Mouse (Mus musculus) MEL (cell line): ENCODE measurements at regions not wholly inside any gene's neighbourhood (a gene's known extent, or its start where the extent isn't known, plus 50 kb on each side); places are given as distances from the start of the nearest gene placed in this dataset.

Experiments
- DNase-seq: peaks from one replicate; pipeline ENCODE4 v3.0.0; 2011; ENCODE audit warnings: low read depth, low spot score
- H3K27ac ChIP-seq: 2 replicates; pipeline ENCODE4 v1.5.1; 2012; ENCODE audit warnings: low read depth, mild to moderate bottlenecking, control low read depth, low read length, moderate library complexity; ENCODE audit not compliant: control insufficient read depth
- H3K27me3 ChIP-seq, 2 experiments: fragments of 150-350 bp in 1 of 2; sonication (generic) in 1 of 2; 2 replicates each; pipeline ENCODE4 v1.6.1; 2012; ENCODE audit warnings: low read length in 2 of 2, mild to moderate bottlenecking in 2 of 2, improper control_type of control experiment in 1 of 2, moderate library complexity in 1 of 2; ENCODE audit not compliant: insufficient read depth in 2 of 2, control insufficient read depth in 1 of 2
- H3K36me3 ChIP-seq, 2 experiments: 2 replicates each; pipeline ENCODE4 v1.6.1; 2012 to 2014; ENCODE audit warnings: low read length in 2 of 2, improper control_type of control experiment in 1 of 2, inconsistent platforms in 1 of 2, mild to moderate bottlenecking in 1 of 2; ENCODE audit not compliant: insufficient read depth in 2 of 2, control insufficient read depth in 1 of 2
- H3K4me1 ChIP-seq, 2 experiments: fragments of 150-350 bp in 1 of 2; sonication (generic) in 1 of 2; 2 replicates each; pipeline ENCODE4 v1.6.1; 2012; ENCODE audit warnings: low read length in 2 of 2, improper control_type of control experiment in 1 of 2, mild to moderate bottlenecking in 1 of 2; ENCODE audit not compliant: insufficient read depth in 2 of 2, control insufficient read depth in 1 of 2
- H3K4me3 ChIP-seq, 2 experiments: fragments of 150-350 bp in 1 of 2; sonication (generic) in 1 of 2; 2 replicates each; pipeline ENCODE4 v1.5.1; 2012; ENCODE audit warnings: low read depth in 2 of 2, low read length in 2 of 2, mild to moderate bottlenecking in 2 of 2, moderate library complexity in 2 of 2, control low read depth in 1 of 2, improper control_type of control experiment in 1 of 2; ENCODE audit not compliant: control insufficient read depth in 1 of 2, insufficient read depth in 1 of 2
- H3K79me2 ChIP-seq: 2 replicates; pipeline ENCODE4 v1.6.1; 2012; ENCODE audit warnings: mild to moderate bottlenecking, low read length, moderate library complexity; ENCODE audit not compliant: control insufficient read depth, poor library complexity, insufficient read depth
- H3K9ac ChIP-seq: 2 replicates; pipeline ENCODE4 v1.6.1; 2012; ENCODE audit warnings: low read depth, mild to moderate bottlenecking, control low read depth, low read length, moderate library complexity; ENCODE audit not compliant: control insufficient read depth, poor library complexity, severe bottlenecking
- H3K9me3 ChIP-seq: fragments of 150-350 bp; sonication (generic); replicated peaks from 2 replicates; pipeline ENCODE4 v1.6.1; 2012; ENCODE audit warnings: mild to moderate bottlenecking, low read length, improper control_type of control experiment, moderate library complexity; ENCODE audit not compliant: insufficient read depth
- CHD1 ChIP-seq: IDR thresholded peaks from 2 replicates; pipeline ENCODE4 v1.6.1; 2012; ENCODE audit warnings: low read depth, mild to moderate bottlenecking, inconsistent platforms, low read length, improper control_type of control experiment
- CHD2 ChIP-seq: IDR thresholded peaks from 2 replicates; pipeline ENCODE4 v1.6.1; 2011; ENCODE audit warnings: low read length, improper control_type of control experiment
- E2F4 ChIP-seq: IDR thresholded peaks from 2 replicates; pipeline ENCODE4 v1.6.1; 2011; ENCODE audit warnings: low read depth, low read length, improper control_type of control experiment, borderline replicate concordance
- ELF1 ChIP-seq: IDR thresholded peaks from 2 replicates; pipeline ENCODE4 v1.6.1; 2014; ENCODE audit warnings: low read depth, mild to moderate bottlenecking, inconsistent platforms, low read length, improper control_type of control experiment, moderate library complexity
- EP300 ChIP-seq, 2 experiments: IDR thresholded peaks; 2 replicates each; pipeline ENCODE4 v1.6.1; 2011; ENCODE audit warnings: improper control_type of control experiment in 2 of 2, low read length in 2 of 2, low read depth in 1 of 2, mild to moderate bottlenecking in 1 of 2
- ETS1 ChIP-seq: IDR thresholded peaks from 2 replicates; pipeline ENCODE4 v1.6.1; 2012; ENCODE audit warnings: low read depth, mild to moderate bottlenecking, inconsistent platforms, low read length, improper control_type of control experiment, moderate library complexity
- GATA1 ChIP-seq: IDR thresholded peaks from 2 replicates; pipeline ENCODE4 v1.6.1; 2011; ENCODE audit warnings: low read depth, low read length, improper control_type of control experiment
- KAT2A ChIP-seq: conservative IDR thresholded peaks from 2 replicates; pipeline ENCODE4 v1.6.1; 2012; ENCODE audit warnings: low read depth, low read length, improper control_type of control experiment, inconsistent platforms
- MAFK ChIP-seq: IDR thresholded peaks from 2 replicates; pipeline ENCODE4 v1.6.1; 2011; ENCODE audit warnings: low read depth, mild to moderate bottlenecking, low read length, improper control_type of control experiment, borderline replicate concordance
- MAX ChIP-seq: IDR thresholded peaks from 2 replicates; pipeline ENCODE4 v1.6.1; 2011; ENCODE audit warnings: low read length, improper control_type of control experiment
- MAZ ChIP-seq: IDR thresholded peaks from 2 replicates; pipeline ENCODE4 v1.6.1; 2012; ENCODE audit warnings: low read depth, mild to moderate bottlenecking, inconsistent platforms, low read length, improper control_type of control experiment
- MYB ChIP-seq: IDR thresholded peaks from 2 replicates; pipeline ENCODE4 v1.6.1; 2011; ENCODE audit warnings: mild to moderate bottlenecking, low read depth, low read length, improper control_type of control experiment
- POLR2AphosphoS5 ChIP-seq: IDR thresholded peaks from 2 replicates; pipeline ENCODE4 v1.6.1; 2012; ENCODE audit warnings: low read depth, borderline replicate concordance, mild to moderate bottlenecking, inconsistent platforms, low read length, moderate library complexity, mixed read lengths
- RCOR1 ChIP-seq: IDR thresholded peaks from 2 replicates; pipeline ENCODE4 v1.6.1; 2012; ENCODE audit warnings: low read depth, mild to moderate bottlenecking, inconsistent platforms, low read length, improper control_type of control experiment
- SIN3A ChIP-seq: IDR thresholded peaks from 2 replicates; pipeline ENCODE4 v1.6.1; 2012; ENCODE audit warnings: low read length, improper control_type of control experiment, inconsistent platforms
- SMC3 ChIP-seq: IDR thresholded peaks from 2 replicates; pipeline ENCODE4 v1.6.1; 2011; ENCODE audit warnings: low read depth, low read length, improper control_type of control experiment
- TAL1 ChIP-seq: IDR thresholded peaks from 2 replicates; pipeline ENCODE4 v1.6.1; 2012; ENCODE audit warnings: mild to moderate bottlenecking, inconsistent platforms, low read length, moderate library complexity, mixed read lengths
- TCF12 ChIP-seq: IDR thresholded peaks from 2 replicates; pipeline ENCODE4 v1.6.1; 2014; ENCODE audit warnings: low read depth, mild to moderate bottlenecking, inconsistent platforms, low read length, improper control_type of control experiment, moderate library complexity
- UBTF ChIP-seq: IDR thresholded peaks from 2 replicates; pipeline ENCODE4 v1.6.1; 2012; ENCODE audit warnings: low read depth, mild to moderate bottlenecking, inconsistent platforms, low read length, improper control_type of control experiment, moderate library complexity, borderline replicate concordance; ENCODE audit not compliant: insufficient read depth
- USF1 ChIP-seq: IDR thresholded peaks from 2 replicates; pipeline ENCODE4 v1.6.1; 2014; ENCODE audit warnings: low read depth, mild to moderate bottlenecking, inconsistent platforms, low read length, improper control_type of control experiment, moderate library complexity
- USF2 ChIP-seq, 2 experiments: IDR thresholded peaks; 2 replicates each; pipeline ENCODE4 v1.6.1; 2011 to 2012; ENCODE audit warnings: improper control_type of control experiment in 2 of 2, low read length in 2 of 2, borderline replicate concordance in 1 of 2, inconsistent platforms in 1 of 2, low read depth in 1 of 2, mild to moderate bottlenecking in 1 of 2; ENCODE audit not compliant: insufficient read depth in 1 of 2
- ZC3H11A ChIP-seq: IDR thresholded peaks from 2 replicates; pipeline ENCODE4 v1.6.1; 2012; ENCODE audit warnings: low read depth, mild to moderate bottlenecking, inconsistent platforms, low read length, improper control_type of control experiment
- ZKSCAN1 ChIP-seq: IDR thresholded peaks from 2 replicates; pipeline ENCODE4 v1.6.1; 2012; ENCODE audit warnings: low read depth, mild to moderate bottlenecking, inconsistent platforms, low read length, improper control_type of control experiment, moderate library complexity
- ZMIZ1 ChIP-seq: IDR thresholded peaks from 2 replicates; pipeline ENCODE4 v1.6.1; 2012; ENCODE audit warnings: low read depth, mild to moderate bottlenecking, inconsistent platforms, low read length, improper control_type of control experiment, moderate library complexity
- ZNF384 ChIP-seq: IDR thresholded peaks from 2 replicates; pipeline ENCODE4 v1.6.1; 2012; ENCODE audit warnings: low read depth, mild to moderate bottlenecking, inconsistent platforms, low read length, improper control_type of control experiment

GRCm38 (mm10) chrX:158920217-158920616, 289.9 kb upstream of the Rps6ka3 start:
- no peaks in the 10 kb centered on the region for H3K9me3 ChIP-seq
- H3K27ac ChIP-seq = no peak overlapping the region
- 0 out of 4 replicates have a peak, but pooled peaks cover 0 to 3% of the 10 kb centered on the region in 2 experiments for H3K4me1 ChIP-seq
- no peaks in the 10 kb centered on the region for H3K36me3 ChIP-seq
- DNase-seq = no peak
- H3K9ac ChIP-seq = no peak overlapping the region
- no peak overlapping the region for H3K4me3 ChIP-seq
- TF ChIP-seq POLR2AphosphoS5 = no peak
- TF ChIP-seq TCF12 = no peak
- TF ChIP-seq USF2 (IDR thresholded peaks at IDR 0.05; ENCODE audit: borderline replicate concordance in 1 of 2, insufficient read depth in 1 of 2, low read depth in 1 of 2, low read length in 2 of 2) = no peak
- TF ChIP-seq UBTF = no peak
- TF ChIP-seq ZNF384 = no peak
- no peak for TF ChIP-seq GATA1
- TF ChIP-seq ZKSCAN1 = no peak
- TF ChIP-seq E2F4 = no peak
- no peak for TF ChIP-seq USF1
- TF ChIP-seq EP300 (IDR thresholded peaks at IDR 0.05; ENCODE audit: low read depth in 1 of 2, low read length in 2 of 2) = no peak
- TF ChIP-seq KAT2A = no peak
- no peak for TF ChIP-seq MYB
- TF ChIP-seq SIN3A = no peak
- no peak for TF ChIP-seq MAZ
- no peak for TF ChIP-seq ETS1
- no peak for TF ChIP-seq SMC3
- TF ChIP-seq ZMIZ1 = no peak
- TF ChIP-seq ZC3H11A = no peak
- TF ChIP-seq MAFK = no peak
- no peak for TF ChIP-seq CHD2
- no peaks in the 10 kb centered on the region for H3K79me2 ChIP-seq
- H3K27me3 ChIP-seq = no peaks in the 10 kb centered on the region; a peak in 2 of 4 replicates

- no peak overlapping the region for H3K4me3 ChIP-seq
- no peak overlapping the region for H3K9ac ChIP-seq
- TF ChIP-seq TAL1 = no peak
- TF ChIP-seq CHD1 = no peak
- TF ChIP-seq MYB = no peak
- no peak for TF ChIP-seq MAFK
- TF ChIP-seq UBTF = no peak
- no peak for TF ChIP-seq ZNF384
- TF ChIP-seq ELF1 = no peak
- TF ChIP-seq MAX = no peak
- TF ChIP-seq TCF12 = no peak
- TF ChIP-seq RCOR1 = no peak
- 0 out of 4 replicates have a peak, but pooled peaks cover 0 to 3% of the 10 kb centered on the region in 2 experiments for H3K4me1 ChIP-seq
- no peaks in the 10 kb centered on the region; a peak in 2 of 4 replicates for H3K27me3 ChIP-seq
- H3K27ac ChIP-seq = no peak overlapping the region
- H3K36me3 ChIP-seq = no peaks in the 10 kb centered on the region
- no peaks in the 10 kb centered on the region for H3K9me3 ChIP-seq
- H3K79me2 ChIP-seq = no peaks in the 10 kb centered on the region
- DNase-seq = no peak
These were observed 288.7 kb upstream of the Rps6ka3 start for GRCm38 (mm10) chrX:158921424-158921823.
